Mouse (Mus musculus) lung, adult 2 months (tissue): ENCODE measurements around the gene Tnfsf8. TPM values are rescaled to one million over a fixed set of nuclear protein-coding genes. Genes with fewer than 3 reads are reported as not detected.

Experiments
- DNase-seq: peaks from one replicate; pipeline ENCODE4 v3.0.0; 2022
- H3K4me1 ChIP-seq: fragments of 200-500 bp; 2 replicates; pipeline ENCODE4 v1.6.1; 2011; ENCODE audit warnings: low read length; ENCODE audit not compliant: control insufficient read depth, insufficient read depth
- H3K4me3 ChIP-seq: fragments of 200-500 bp; replicated peaks from 2 replicates; pipeline ENCODE3; 2011; ENCODE audit warnings: low read depth, mild to moderate bottlenecking, control low read depth, low read length; ENCODE audit errors: extremely low read depth
- CTCF ChIP-seq: fragments of 200-500 bp; IDR thresholded peaks from 2 replicates; pipeline ENCODE4 v1.5.1; 2011; ENCODE audit warnings: mild to moderate bottlenecking, low read length, control low read depth; ENCODE audit not compliant: insufficient read depth
- POLR2A ChIP-seq: fragments of 200-500 bp; IDR thresholded peaks from 2 replicates; pipeline ENCODE4 v1.6.1; 2011; ENCODE audit warnings: low read depth, mild to moderate bottlenecking, control low read depth, low read length, borderline replicate concordance; ENCODE audit errors: extremely low read depth
- WGBS: fragments of 180-500 bp; shearing (Covaris S2); methylation state at CpG from one replicate; pipeline ENCODE4 v1.1.7; 2018; 5-methylcytosine and 5-hydroxymethylcytosine counted together
- polyA plus RNA-seq: library from polyadenylated mRNA; depleted of rRNA; stranded (reverse); fragments of >200 nt; gene quantifications from 2 replicates; pipeline ENCODE4 v1.2.3, GENCODE M21; 2012

Tnfsf8 gene
- polyA plus RNA-seq, 1 experiment = 0.18 TPM

DNA sequence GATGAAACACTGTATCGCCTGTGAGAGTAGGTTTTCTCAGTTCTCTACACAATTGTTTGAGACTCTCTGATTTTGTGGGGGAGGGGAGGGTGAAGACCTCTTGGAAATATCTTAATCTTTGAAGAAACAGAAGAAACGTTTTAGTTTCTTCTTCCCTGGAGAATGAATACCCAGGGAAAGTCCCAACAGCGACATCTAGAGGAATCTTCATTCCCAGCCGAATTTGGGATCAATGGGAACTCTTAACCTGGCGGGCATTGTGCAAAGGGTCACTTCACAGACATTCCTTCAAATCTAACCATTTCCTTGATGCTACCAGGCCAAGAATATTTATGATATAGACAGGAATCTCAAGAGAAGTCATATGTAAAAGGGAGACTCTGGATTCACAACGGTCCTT lies 17.2 kb downstream of the Tnfsf8 start:
- TF ChIP-seq POLR2A = no peak
- TF ChIP-seq CTCF = 0 out of 2 replicates have a peak, but pooled peaks have one; percentile 12
- no peaks in the 10 kb centered on the region; the same call in 1 of the 2 replicates for H3K4me1 ChIP-seq
- no peak overlapping the region for H3K4me3 ChIP-seq
- 27% methylated on average over 6 of the region's 6 CpGs for WGBS
- DNase-seq = no peak

- DNase-seq = no peak
- Histone ChIP-seq H3K4me1 (no peaks in the 10 kb centered on the region; the same call in 1 of the 2 replicates), H3K4me3 (no peak overlapping the region)
- no peak for TF ChIP-seq POLR2A
- no peak for TF ChIP-seq CTCF
- WGBS = 42% methylated on average over 1 of the region's 1 CpGs
Measured at GRCm38 (mm10) chr4:63842278-63842677, 18.9 kb downstream of the Tnfsf8 start.

DNA sequence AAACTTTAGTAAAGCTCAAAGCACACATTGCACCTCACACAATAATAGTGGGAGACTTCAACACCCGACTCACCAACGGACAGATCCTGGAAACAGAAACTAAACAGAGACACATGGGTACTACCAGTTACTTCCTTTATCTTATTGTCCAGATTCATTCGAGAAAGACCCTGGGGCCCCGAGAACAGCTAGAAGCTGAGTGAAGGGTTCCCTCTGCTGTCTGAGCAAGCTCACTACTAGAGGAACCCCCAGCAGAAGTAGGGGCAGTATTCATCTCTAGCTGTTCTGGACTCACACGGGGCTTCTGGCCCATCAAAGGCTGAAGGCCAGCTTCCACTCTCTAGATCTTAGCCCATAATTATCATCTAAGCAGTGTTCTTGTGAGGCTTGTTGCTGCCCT lies 20.7 kb downstream of the Tnfsf8 start:
- TF ChIP-seq CTCF (0 out of 2 replicates have a peak, but pooled peaks have one; percentile 4), POLR2A (no peak)
- no peaks in the 10 kb centered on the region; the same call in 1 of the 2 replicates for H3K4me1 ChIP-seq
- DNase-seq = no peak
- no peak overlapping the region for H3K4me3 ChIP-seq
- whole genome bisulfite sequencing = 27% methylated on average over 5 of the region's 5 CpGs

GRCm38 (mm10) chr4:63823136-63823535 lies 38.0 kb downstream of the Tnfsf8 start:
- 47% methylated on average over 4 of the region's 4 CpGs for WGBS
- TF ChIP-seq CTCF = no peak
- no peak for TF ChIP-seq POLR2A
- H3K4me1 ChIP-seq = no peaks in the 10 kb centered on the region
- DNase-seq = no peak
- H3K4me3 ChIP-seq = no peak overlapping the region

DNA sequence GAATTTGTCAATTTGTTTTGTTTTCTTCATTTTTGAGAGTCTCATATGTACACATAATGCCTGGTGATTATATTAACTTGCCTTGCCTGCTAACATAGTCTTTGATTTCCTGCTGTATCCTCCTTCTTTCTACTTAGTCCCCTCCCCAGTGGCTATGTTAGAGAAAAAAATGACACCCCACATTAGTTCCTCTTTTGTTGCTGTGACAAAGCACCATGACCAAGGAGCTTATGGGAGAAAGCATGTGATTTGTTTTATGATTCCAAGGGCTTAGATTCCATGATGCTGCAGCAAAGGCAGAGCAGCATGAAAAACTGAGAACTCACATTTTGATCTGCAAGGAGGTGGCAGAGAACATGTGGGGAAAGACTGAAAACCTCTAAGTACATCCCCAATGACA lies 43.6 kb downstream of the Tnfsf8 start:
- TF ChIP-seq POLR2A (no peak), CTCF (no peak)
- DNase-seq = no peak
- H3K4me1 ChIP-seq = no peaks in the 10 kb centered on the region
- H3K4me3 ChIP-seq = no peak overlapping the region

DNA sequence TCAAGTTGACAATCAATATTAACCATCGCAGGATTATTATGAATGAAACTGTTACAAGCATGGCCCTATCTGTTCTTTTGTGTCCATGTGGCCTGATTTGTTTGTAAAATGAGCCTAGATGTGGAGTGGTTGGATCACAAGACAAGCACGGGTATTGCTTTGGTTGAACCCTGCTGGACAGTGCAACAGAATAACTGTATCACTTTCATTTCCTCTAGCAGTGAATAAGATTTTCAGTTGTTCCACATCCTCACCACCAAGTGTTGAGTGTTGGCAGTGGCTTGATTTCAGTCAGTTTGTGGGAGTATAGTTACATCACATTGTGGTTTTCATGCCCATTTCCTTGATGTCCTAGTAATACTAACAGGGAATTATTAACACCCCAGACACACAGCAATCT lies 45.5 kb downstream of the Tnfsf8 start:
- H3K4me1 ChIP-seq = no peaks in the 10 kb centered on the region
- no peak overlapping the region for H3K4me3 ChIP-seq
- no peak for TF ChIP-seq CTCF
- TF ChIP-seq POLR2A = no peak
- DNase-seq = no peak
- WGBS = 83% methylated on average over 2 of the region's 2 CpGs

DNA sequence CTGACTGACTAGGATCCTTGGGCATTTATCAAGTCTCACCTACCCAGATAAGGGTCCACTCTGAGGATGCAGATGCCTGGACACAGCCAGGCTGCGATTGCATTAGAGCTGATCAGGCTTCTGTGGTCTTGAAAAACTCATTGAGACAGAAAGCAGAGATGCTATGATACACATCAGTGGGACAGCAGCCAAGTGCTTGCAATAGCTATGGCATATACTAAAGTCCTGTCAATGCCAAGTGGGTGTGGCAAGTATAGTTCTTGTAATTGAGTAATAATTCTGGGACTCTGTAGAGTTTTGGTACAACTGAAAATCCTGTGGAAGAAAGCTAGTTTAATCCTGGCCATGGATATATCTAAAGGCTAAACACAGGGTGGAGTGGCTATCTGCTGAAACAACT lies 63.1 kb downstream of the Tnfsf8 start:
- H3K4me1 ChIP-seq = no peaks in the 10 kb centered on the region
- no peak for DNase-seq
- TF ChIP-seq POLR2A = no peak
- WGBS = 69% methylated on average over 1 of the region's 1 CpGs
- no peak overlapping the region for H3K4me3 ChIP-seq

- H3K4me3 ChIP-seq = no peak overlapping the region
- WGBS = 90% methylated on average over 1 of the region's 1 CpGs
- DNase-seq = no peak
- no peaks in the 10 kb centered on the region for H3K4me1 ChIP-seq
- no peak for TF ChIP-seq CTCF
- TF ChIP-seq POLR2A = no peak
Measured at GRCm38 (mm10) chr4:63796527-63796926, 64.6 kb downstream of the Tnfsf8 start.

DNA sequence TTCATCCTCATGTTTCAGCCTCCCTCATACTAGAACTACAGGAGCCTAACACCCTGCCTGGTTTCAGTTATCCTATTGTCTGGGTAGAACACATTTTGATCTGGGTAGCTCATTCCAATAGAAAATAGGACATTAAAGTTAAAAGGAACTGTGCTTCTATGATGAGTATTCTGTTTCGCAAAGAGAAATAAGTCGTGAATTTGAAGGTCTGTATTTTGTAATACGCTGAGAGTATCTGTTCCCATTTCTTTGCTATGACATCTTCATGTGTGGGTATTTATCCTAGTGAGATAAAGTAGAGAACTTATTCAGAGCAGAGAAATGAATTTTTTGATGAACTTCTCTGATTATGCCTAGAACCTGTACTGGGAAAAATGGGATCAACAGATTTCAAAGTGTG lies 68.8 kb downstream of the Tnfsf8 start:
- WGBS = 87% methylated on average over 3 of the region's 3 CpGs

GRCm38 (mm10) chr4:63785466-63785865 lies 75.7 kb downstream of the Tnfsf8 start:
- Histone ChIP-seq H3K4me1 (no peaks in the 10 kb centered on the region), H3K4me3 (no peak overlapping the region)
- no peak for DNase-seq
- WGBS = 29% methylated on average over 2 of the region's 2 CpGs
- TF ChIP-seq POLR2A (no peak), CTCF (no peak)

More for the DNA sequence above, 68.8 kb downstream of the Tnfsf8 start:
- TF ChIP-seq CTCF (no peak), POLR2A (no peak)
- Histone ChIP-seq H3K4me3 (no peak overlapping the region), H3K4me1 (no peaks in the 10 kb centered on the region)
- no peak for DNase-seq
